Mouse (Mus musculus): ENCODE data around the gene Aldh1a2. TPM values are rescaled to one million over a fixed set of nuclear protein-coding genes. Genes with fewer than 3 reads are reported as not detected.
A peak's percentile ranks its signal among the peaks of the same experiment; 100 is the strongest.

The Aldh1a2 gene
- polyA plus RNA-seq, 1 experiment from 2014 or later: 6.7 TPM

GRCm38 (mm10) chr9:71185285-71185684 lies 30.3 kb upstream of the Aldh1a2 start:
- H3K9ac ChIP-seq: no peak overlapping the region
- H3K4me1 ChIP-seq: peaks cover 53% of the 10 kb centered on the region
- no peak overlapping the region for H3K27ac ChIP-seq
- no peak overlapping the region for H3K4me3 ChIP-seq
- H3K36me3 ChIP-seq: no peaks in the 10 kb centered on the region
- H3K27me3 ChIP-seq (replicated peaks): no peaks in the 10 kb centered on the region
- H3K9me3 ChIP-seq (replicated peaks): no peaks in the 10 kb centered on the region
- H3K4me2 ChIP-seq: no peak overlapping the region
- no peak for ATAC-seq

DNA sequence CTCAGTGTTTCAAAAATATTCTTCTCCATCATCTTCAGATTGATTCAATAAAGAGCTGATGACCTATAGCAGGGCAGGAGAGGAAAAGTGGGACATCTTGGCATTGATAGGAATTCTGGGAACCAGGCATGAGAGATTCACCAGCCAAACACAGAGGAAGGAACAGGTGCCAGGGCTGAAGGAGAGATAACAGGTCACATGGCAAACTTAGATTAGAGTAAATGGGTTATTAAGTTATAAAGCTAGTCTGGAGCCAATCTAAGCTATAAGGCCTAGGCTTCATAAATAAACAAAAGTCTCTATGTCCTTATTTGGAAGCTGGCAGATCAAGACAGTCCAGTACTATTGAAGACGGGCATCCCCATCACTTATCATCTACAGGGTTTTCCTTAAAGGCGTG lies 29.8 kb upstream of the Aldh1a2 start:
- ATAC-seq: peak; percentile 48
- peaks cover 48% of the 10 kb centered on the region for H3K4me1 ChIP-seq

DNA sequence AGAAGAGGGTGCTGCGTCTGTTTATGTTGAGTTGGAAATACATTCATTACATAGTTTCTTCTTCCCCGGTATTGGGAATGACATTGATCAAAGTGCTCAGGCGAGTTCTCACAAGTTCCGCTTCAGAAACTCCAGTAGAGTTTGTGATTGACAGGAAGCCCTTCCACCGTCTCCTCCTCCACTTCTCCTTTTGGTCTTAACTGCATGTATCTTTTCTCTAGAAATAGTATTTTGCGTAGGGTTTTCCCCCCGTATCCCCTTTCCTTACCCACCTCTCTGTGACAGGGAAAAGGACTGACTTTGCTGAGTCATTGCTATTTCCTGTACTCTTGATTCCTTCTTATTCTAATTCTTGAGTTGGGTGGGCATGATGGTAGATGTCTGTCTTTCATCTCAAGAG lies 28.2 kb upstream of the Aldh1a2 start:
- Histone ChIP-seq H3K9ac (no peak overlapping the region), H3K4me2 (peak overlapping the region; percentile 10; the same call in 1 of the 2 replicates)

More for the DNA sequence above, 29.8 kb upstream of the Aldh1a2 start:
- H3K27me3 ChIP-seq (replicated peaks): no peaks in the 10 kb centered on the region
- no peak overlapping the region for H3K9ac ChIP-seq
- no peak overlapping the region for H3K4me2 ChIP-seq
- H3K36me3 ChIP-seq: no peaks in the 10 kb centered on the region
- H3K4me3 ChIP-seq: no peak overlapping the region
- no peaks in the 10 kb centered on the region for H3K9me3 ChIP-seq (replicated peaks)
- WGBS (ENCODE audit: insufficient replicate concordance): 69% methylated on average over 2 of the region's 2 CpGs
- H3K27ac ChIP-seq: no peak overlapping the region

GRCm38 (mm10) chr9:71188647-71189415 lies 26.8 kb upstream of the Aldh1a2 start:
- H3K4me2 ChIP-seq: peak overlapping the region; percentile 61
- H3K36me3 ChIP-seq: no peaks in the 10 kb centered on the region
- no peaks in the 10 kb centered on the region for H3K27me3 ChIP-seq (replicated peaks)
- peaks cover 34% of the 10 kb centered on the region for H3K4me1 ChIP-seq
- peak overlapping the region; percentile 45; the same call in 1 of the 2 replicates for H3K27ac ChIP-seq
- 6% methylated on average over 12 of the region's 12 CpGs for WGBS (ENCODE audit: insufficient replicate concordance)
- peak overlapping the region; percentile 15; the same call in 1 of the 2 replicates for H3K4me3 ChIP-seq
- H3K9me3 ChIP-seq (replicated peaks): no peaks in the 10 kb centered on the region
- H3K9ac ChIP-seq: peak overlapping the region; percentile 62
- ATAC-seq: peak; percentile 92

More for the DNA sequence above, 28.2 kb upstream of the Aldh1a2 start:
- Histone ChIP-seq H3K4me3 (no peak overlapping the region), H3K9me3 (replicated peaks) (no peaks in the 10 kb centered on the region), H3K36me3 (no peaks in the 10 kb centered on the region), H3K27ac (no peak overlapping the region), H3K27me3 (replicated peaks) (no peaks in the 10 kb centered on the region), H3K4me1 (peaks cover 40% of the 10 kb centered on the region)
- no peak for ATAC-seq
- 36% methylated on average over 7 of the region's 7 CpGs for WGBS (ENCODE audit: insufficient replicate concordance)

GRCm38 (mm10) chr9:71198826-71199225 lies 16.8 kb upstream of the Aldh1a2 start:
- no peak overlapping the region for H3K4me3 ChIP-seq
- 55% methylated on average over 5 of the region's 5 CpGs for WGBS (ENCODE audit: insufficient replicate concordance)
- ATAC-seq: no peak
- H3K4me2 ChIP-seq: no peak overlapping the region
- H3K36me3 ChIP-seq: no peaks in the 10 kb centered on the region
- no peak overlapping the region for H3K9ac ChIP-seq
- no peak overlapping the region for H3K27ac ChIP-seq
- no peaks in the 10 kb centered on the region for H3K4me1 ChIP-seq
- H3K9me3 ChIP-seq (replicated peaks): no peaks in the 10 kb centered on the region
- H3K27me3 ChIP-seq (replicated peaks): peaks cover 10% of the 10 kb centered on the region; the same call in 1 of the 2 replicates

DNA sequence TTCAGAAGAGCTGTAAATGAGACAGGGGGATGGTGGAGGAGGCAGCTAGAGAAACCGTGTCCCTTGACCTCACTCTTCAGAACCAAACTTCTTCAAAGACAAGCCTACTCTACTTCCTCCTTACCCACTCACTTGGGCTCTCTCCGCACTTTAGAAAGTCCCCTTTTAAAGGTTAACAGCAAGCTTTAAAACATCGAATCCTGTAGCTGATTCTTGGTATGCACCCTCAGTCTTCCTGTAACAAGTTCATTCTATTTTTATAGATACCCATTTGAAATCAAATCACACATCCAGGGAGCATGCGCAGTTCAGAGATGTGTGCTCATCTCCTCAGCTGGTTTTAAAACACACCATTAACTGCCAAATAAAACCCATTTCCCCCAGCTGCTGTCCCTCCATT lies 13.3 kb upstream of the Aldh1a2 start:
- Histone ChIP-seq H3K27me3 (replicated peaks) (peaks cover 10% of the 10 kb centered on the region; the same call in 1 of the 2 replicates), H3K4me3 (no peak overlapping the region), H3K27ac (no peak overlapping the region), H3K9me3 (replicated peaks) (no peaks in the 10 kb centered on the region), H3K9ac (no peak overlapping the region), H3K4me2 (no peak overlapping the region), H3K36me3 (no peaks in the 10 kb centered on the region), H3K4me1 (no peaks in the 10 kb centered on the region)
- WGBS (ENCODE audit: insufficient replicate concordance): 54% methylated on average over 4 of the region's 4 CpGs
- no peak for ATAC-seq

- no peak overlapping the region for H3K27ac ChIP-seq
These were observed 6.3 kb upstream of the Aldh1a2 start for GRCm38 (mm10) chr9:71209299-71209698.

DNA sequence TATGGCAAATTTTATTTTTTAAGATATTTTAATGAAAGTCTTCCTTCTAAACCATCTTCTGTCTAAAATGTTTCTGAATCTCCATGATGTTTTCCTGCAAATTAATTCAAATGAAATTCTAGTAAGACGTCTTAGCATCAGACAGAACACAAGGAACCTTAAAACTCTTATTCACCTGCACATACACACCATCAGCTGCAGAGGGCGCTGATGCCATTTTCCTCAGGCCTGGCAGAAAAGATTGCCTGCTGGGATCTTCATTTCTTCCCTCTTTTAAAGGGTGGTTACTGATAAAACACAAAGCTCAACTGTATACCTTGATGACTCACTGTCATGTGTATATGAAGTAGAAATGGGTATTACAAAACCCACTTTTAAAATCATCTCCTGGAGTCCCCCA lies 4.7 kb upstream of the Aldh1a2 start:
- Histone ChIP-seq H3K4me3 (no peak overlapping the region), H3K4me2 (no peak overlapping the region), H3K9me3 (replicated peaks) (no peaks in the 10 kb centered on the region), H3K36me3 (no peaks in the 10 kb centered on the region), H3K27me3 (replicated peaks) (peaks cover 46% of the 10 kb centered on the region), H3K27ac (no peak overlapping the region), H3K9ac (no peak overlapping the region), H3K4me1 (peaks cover 7% of the 10 kb centered on the region; the same call in 1 of the 2 replicates)
- WGBS (ENCODE audit: insufficient replicate concordance): 13% methylated on average over 2 of the region's 2 CpGs
- ATAC-seq: no peak

More at GRCm38 (mm10) chr9:71209299-71209698, 6.3 kb upstream of the Aldh1a2 start:
- no peak overlapping the region for H3K9ac ChIP-seq
- no peaks in the 10 kb centered on the region for H3K36me3 ChIP-seq
- ATAC-seq: no peak
- 49% methylated on average over 3 of the region's 3 CpGs for WGBS (ENCODE audit: insufficient replicate concordance)
- peaks cover 30% of the 10 kb centered on the region for H3K27me3 ChIP-seq (replicated peaks)
- H3K9me3 ChIP-seq (replicated peaks): no peaks in the 10 kb centered on the region
- H3K4me3 ChIP-seq: no peak overlapping the region
- H3K4me2 ChIP-seq: no peak overlapping the region
- H3K4me1 ChIP-seq: no peaks in the 10 kb centered on the region

DNA sequence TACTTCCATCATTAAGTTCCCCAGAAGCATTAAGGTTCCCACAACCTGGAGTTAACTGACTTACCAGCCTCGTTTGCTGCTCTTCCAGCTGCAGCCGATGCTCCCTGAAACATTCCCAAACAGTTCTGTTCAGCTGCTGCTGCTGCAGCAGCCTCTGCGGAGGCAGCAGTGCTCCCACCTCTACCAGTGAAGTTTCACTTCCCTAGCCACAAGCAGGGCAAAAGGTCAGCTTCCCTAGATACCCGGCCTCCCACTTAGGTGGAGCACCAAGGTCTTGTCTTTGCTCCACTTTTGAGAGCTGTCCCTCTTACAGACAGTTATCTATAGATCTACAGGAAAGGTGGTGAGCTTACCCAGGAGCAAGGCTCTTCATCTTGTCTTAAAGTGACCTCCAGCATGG lies 2.0 kb upstream of the Aldh1a2 start:
- Histone ChIP-seq H3K4me2 (no peak overlapping the region), H3K27ac (no peak overlapping the region), H3K36me3 (no peaks in the 10 kb centered on the region), H3K27me3 (replicated peaks) (peaks cover 67% of the 10 kb centered on the region), H3K9me3 (replicated peaks) (no peaks in the 10 kb centered on the region), H3K4me1 (peaks cover 13% of the 10 kb centered on the region; the same call in 1 of the 2 replicates), H3K9ac (no peak overlapping the region), H3K4me3 (no peak overlapping the region)
- WGBS (ENCODE audit: insufficient replicate concordance): 18% methylated on average over 4 of the region's 4 CpGs
- ATAC-seq: no peak

- H3K4me2 ChIP-seq: peak overlapping the region; percentile 74
- no peak overlapping the region for H3K9ac ChIP-seq
- ATAC-seq: no peak
- no peaks in the 10 kb centered on the region for H3K9me3 ChIP-seq (replicated peaks)
- H3K4me1 ChIP-seq: peaks cover 13% of the 10 kb centered on the region; the same call in 1 of the 2 replicates
- no peak overlapping the region for H3K27ac ChIP-seq
- no peaks in the 10 kb centered on the region for H3K36me3 ChIP-seq
- 2% methylated on average over 57 of the region's 57 CpGs for WGBS (ENCODE audit: insufficient replicate concordance)
- peak overlapping the region; percentile 53 for H3K4me3 ChIP-seq
- peaks cover 85% of the 10 kb centered on the region for H3K27me3 ChIP-seq (replicated peaks)
These were observed 727 bp downstream of the Aldh1a2 start for GRCm38 (mm10) chr9:71216036-71216995.

- WGBS (ENCODE audit: insufficient replicate concordance): 5% methylated on average over 20 of the region's 20 CpGs
- no peak overlapping the region for H3K4me2 ChIP-seq
- H3K9me3 ChIP-seq (replicated peaks): no peaks in the 10 kb centered on the region
- peaks cover 13% of the 10 kb centered on the region; the same call in 1 of the 2 replicates for H3K4me1 ChIP-seq
- no peaks in the 10 kb centered on the region for H3K36me3 ChIP-seq
- peaks cover 81% of the 10 kb centered on the region for H3K27me3 ChIP-seq (replicated peaks)
- no peak overlapping the region for H3K4me3 ChIP-seq
- no peak overlapping the region for H3K27ac ChIP-seq
- ATAC-seq: no peak
- no peak overlapping the region for H3K9ac ChIP-seq
These were observed 1.6 kb downstream of the Aldh1a2 start for GRCm38 (mm10) chr9:71216996-71217792.

Measured in liver, embryonic 12.5 days (tissue).